Mouse (Mus musculus) neural tube, embryonic 13.5 days (tissue): Measurements from ENCODE around the gene Psapl1. TPM values are rescaled to one million over a fixed set of nuclear protein-coding genes. Genes with fewer than 3 reads are reported as not detected.

ENCODE experiments used
- ATAC-seq: fragments of 200-750 bp; cut with Nextera tagmentation; 2 replicates; pipeline ENCODE4 v1.8.0; 2017; ENCODE audit warnings: low read depth, mild to moderate bottlenecking, moderate TSS enrichment, moderate library complexity
- H3K27ac ChIP-seq: fragments of 300-500 bp; sonication (generic); replicated peaks from 2 replicates; pipeline ENCODE4 v1.5.1; 2015; ENCODE audit warnings: moderate library complexity, mild to moderate bottlenecking, inconsistent platforms
- H3K27me3 ChIP-seq: fragments of 300-500 bp; sonication (generic); 2 replicates; pipeline ENCODE4 v1.6.1; 2015; ENCODE audit warnings: mild to moderate bottlenecking, inconsistent platforms
- H3K36me3 ChIP-seq: fragments of 300-500 bp; sonication (generic); 2 replicates; pipeline ENCODE4 v1.6.1; 2015; ENCODE audit warnings: mild to moderate bottlenecking, inconsistent platforms
- H3K4me1 ChIP-seq: fragments of 300-500 bp; sonication (generic); replicated peaks from 2 replicates; pipeline ENCODE4 v1.6.1; 2015; ENCODE audit warnings: inconsistent platforms
- H3K4me2 ChIP-seq: fragments of 300-500 bp; sonication (generic); 2 replicates; pipeline ENCODE4 v1.6.1; 2015; ENCODE audit warnings: inconsistent platforms, mild to moderate bottlenecking, moderate library complexity
- H3K4me3 ChIP-seq: fragments of 300-500 bp; sonication (generic); 2 replicates; pipeline ENCODE4 v1.5.1; 2015; ENCODE audit warnings: mild to moderate bottlenecking, inconsistent platforms
- H3K9ac ChIP-seq: fragments of 300-500 bp; sonication (generic); 2 replicates; pipeline ENCODE4 v1.6.1; 2015; ENCODE audit warnings: moderate library complexity, mild to moderate bottlenecking, inconsistent platforms
- H3K9me3 ChIP-seq: fragments of 300-500 bp; sonication (generic); 2 replicates; pipeline ENCODE4 v1.6.1; 2016; ENCODE audit warnings: inconsistent platforms
- WGBS: fragments of 180-500 bp; shearing (Covaris S2); methylation state at CpG from one replicate; pipeline ENCODE4 v1.1.7; 2015; 5-methylcytosine and 5-hydroxymethylcytosine counted together
- polyA plus RNA-seq: library from polyadenylated mRNA; unstranded; fragments of >200 nt; fragmentation: Nextera tagmentation; extraction: Ambion mirVana; gene quantifications from 2 replicates; pipeline ENCODE4 v1.2.1, GENCODE M21; 2015

Psapl1 gene
- 0.07 TPM in 1 of 2 replicates, not detected in the other for polyA plus RNA-seq

DNA sequence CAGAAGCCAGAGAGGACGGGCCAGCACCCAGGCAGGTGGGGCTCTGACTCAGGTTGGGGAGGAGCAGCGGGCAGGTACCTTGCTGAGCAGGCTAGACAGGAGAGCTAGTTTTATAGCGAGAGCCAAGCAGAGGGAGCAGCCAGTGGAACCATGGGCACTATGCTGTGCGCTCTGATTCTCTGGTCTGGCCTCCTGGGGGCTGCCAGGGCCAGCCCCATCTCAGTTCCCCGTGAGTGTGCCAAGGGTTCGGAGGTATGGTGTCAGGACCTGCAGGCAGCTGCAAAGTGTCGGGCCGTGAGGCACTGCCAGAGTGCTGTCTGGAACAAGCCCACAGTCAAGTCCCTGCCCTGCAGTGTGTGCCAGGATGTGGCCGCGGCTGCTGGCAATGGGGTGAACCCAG lies at the start of gene Psapl1:
Gene Psapl1, plus strand, starts transcription at position 106 of the 400 bp plus-strand sequence.
- 92% methylated on average over 10 of the region's 10 CpGs for WGBS
- Histone ChIP-seq H3K36me3 (no peaks in the 10 kb centered on the region), H3K4me1 (no peaks in the 10 kb centered on the region), H3K4me2 (no peak within 1 kb of the TSS), H3K27ac (no peak within 1 kb of the TSS), H3K9ac (no peak within 1 kb of the TSS), H3K4me3 (no peak within 1 kb of the TSS), H3K27me3 (no peaks in the 10 kb centered on the region), H3K9me3 (no peaks in the 10 kb centered on the region)
- no peak for ATAC-seq

DNA sequence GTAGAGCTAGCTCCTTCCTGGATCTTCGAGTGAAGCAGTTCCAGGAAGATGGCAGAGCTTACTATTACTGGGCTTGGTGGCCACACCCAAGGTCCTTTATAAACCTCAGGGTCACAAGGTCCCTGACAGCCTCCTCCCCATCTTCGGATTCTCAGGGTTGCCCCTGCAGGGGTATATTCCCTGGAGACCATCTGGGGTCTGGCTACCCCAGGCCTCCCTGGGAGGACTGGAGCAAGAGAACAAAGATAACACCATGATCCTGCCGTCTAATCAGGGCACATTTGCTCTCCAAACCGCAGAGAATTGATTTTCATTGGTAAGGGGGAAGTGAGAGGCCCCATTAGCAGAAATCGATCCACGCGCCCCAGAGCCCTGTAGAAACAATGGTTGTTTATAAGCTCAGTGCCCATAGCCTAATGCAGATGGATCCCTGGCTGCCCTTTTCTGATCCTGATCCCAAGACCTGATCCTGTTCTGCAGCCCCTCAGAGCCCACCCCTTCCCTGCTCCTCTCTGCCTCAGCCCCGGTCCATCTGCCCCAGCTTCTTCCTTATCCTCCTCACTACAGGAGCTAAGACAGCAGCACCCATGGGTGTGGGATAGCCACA lies 48.8 kb upstream of the Psapl1 start:
- Histone ChIP-seq H3K9ac (peak overlapping the region; percentile 31; the same call in 1 of the 2 replicates), H3K4me3 (no peak overlapping the region), H3K27me3 (peaks cover 14% of the 10 kb centered on the region; the same call in 1 of the 2 replicates), H3K4me1 (peaks cover 32% of the 10 kb centered on the region), H3K4me2 (no peak overlapping the region), H3K9me3 (no peaks in the 10 kb centered on the region), H3K27ac (peak overlapping the region; percentile 38), H3K36me3 (no peaks in the 10 kb centered on the region)
- ATAC-seq: no peak
- 33% methylated on average over 8 of the region's 8 CpGs for WGBS

GRCm38 (mm10) chr5:36165424-36166302 lies 38.2 kb upstream of the Psapl1 start:
- WGBS: 82% methylated on average over 21 of the region's 21 CpGs

DNA sequence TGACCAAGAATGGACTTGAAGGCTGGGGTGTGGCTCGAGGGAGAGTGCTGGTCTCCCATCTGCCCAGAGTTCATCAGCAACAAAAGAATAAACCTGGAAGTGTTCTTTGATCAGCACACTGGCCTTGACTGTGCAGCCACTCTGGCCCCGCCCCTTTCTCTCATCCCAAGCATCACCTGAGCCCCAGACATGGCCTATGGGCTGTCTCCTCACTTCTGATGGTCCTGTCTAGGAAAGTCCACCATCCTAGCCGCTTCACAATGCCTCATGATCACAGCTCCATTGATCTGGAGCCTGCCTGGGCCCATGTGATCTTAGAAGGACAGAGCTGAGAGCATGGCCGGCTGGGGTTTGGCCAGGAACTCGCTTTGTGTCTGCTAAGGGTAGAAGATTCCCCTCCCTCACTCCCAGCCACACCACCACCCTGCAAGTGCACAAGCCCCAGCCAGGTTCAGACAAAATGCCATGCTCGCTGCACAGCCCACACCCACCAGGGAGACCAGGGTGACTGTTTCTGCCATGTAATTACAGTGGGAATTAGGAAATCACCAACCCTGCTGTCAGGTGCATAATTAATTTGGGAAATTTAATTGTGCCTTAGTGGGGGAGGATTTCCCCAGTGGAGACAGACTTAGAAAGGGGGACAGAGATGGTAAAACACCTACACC lies 37.3 kb upstream of the Psapl1 start:
- Histone ChIP-seq H3K27ac (0 out of 2 replicates have a peak overlapping the region, but pooled peaks have one; percentile 15), H3K9me3 (no peaks in the 10 kb centered on the region), H3K27me3 (no peaks in the 10 kb centered on the region), H3K4me2 (no peak overlapping the region), H3K36me3 (no peaks in the 10 kb centered on the region), H3K9ac (no peak overlapping the region), H3K4me1 (peaks cover 49% of the 10 kb centered on the region), H3K4me3 (no peak overlapping the region)
- ATAC-seq: 0 out of 2 replicates have a peak, but pooled peaks have one; percentile 20
- 76% methylated on average over 6 of the region's 6 CpGs for whole genome bisulfite sequencing

More at GRCm38 (mm10) chr5:36165424-36166302, 38.2 kb upstream of the Psapl1 start:
- Histone ChIP-seq H3K9ac (no peak overlapping the region), H3K36me3 (no peaks in the 10 kb centered on the region), H3K4me2 (no peak overlapping the region), H3K27me3 (no peaks in the 10 kb centered on the region), H3K27ac (no peak overlapping the region; the same call in 1 of the 2 replicates), H3K9me3 (no peaks in the 10 kb centered on the region), H3K4me1 (peaks cover 46% of the 10 kb centered on the region), H3K4me3 (no peak overlapping the region)
- no peak for ATAC-seq

DNA sequence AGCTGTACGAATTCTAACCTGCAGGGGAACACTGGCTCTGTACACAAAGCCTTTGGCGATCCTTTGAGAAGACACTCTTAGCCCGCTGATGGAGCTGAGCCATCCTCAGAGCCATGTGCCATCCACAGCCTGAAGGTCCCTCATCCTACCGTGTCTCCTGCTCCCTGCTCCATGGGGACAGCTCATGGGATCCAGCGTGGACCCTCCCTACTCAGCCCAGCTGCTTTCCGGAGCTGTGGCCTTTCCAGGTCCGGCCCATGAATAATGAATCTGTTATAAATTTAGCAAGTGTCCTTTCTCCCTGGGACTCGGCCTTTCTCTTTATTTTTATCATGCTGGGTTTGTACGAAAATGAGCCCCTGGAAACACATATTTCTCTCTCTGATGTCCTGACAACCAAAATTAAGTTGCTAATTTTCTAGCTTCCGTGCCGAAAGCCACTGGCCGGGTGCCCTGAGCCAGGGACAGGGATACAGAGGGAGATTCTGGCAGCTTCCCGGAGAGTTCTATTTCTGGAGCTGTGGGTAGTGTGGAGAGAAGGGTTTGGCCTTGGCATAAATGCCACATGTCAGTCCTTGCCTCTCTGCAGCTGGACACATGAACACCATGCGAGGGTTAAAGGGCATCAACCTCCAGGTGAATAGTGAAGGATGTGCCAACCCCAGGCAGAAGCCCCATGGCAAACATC lies 34.7 kb upstream of the Psapl1 start:
- Histone ChIP-seq H3K27ac (peak overlapping the region; percentile 62), H3K36me3 (no peaks in the 10 kb centered on the region), H3K9me3 (no peaks in the 10 kb centered on the region), H3K4me3 (no peak overlapping the region), H3K27me3 (peaks cover 12% of the 10 kb centered on the region; the same call in 1 of the 2 replicates), H3K4me2 (no peak overlapping the region), H3K4me1 (peaks cover 52% of the 10 kb centered on the region), H3K9ac (no peak overlapping the region)
- 28% methylated on average over 14 of the region's 14 CpGs for WGBS
- ATAC-seq: peak; percentile 52; the same call in 1 of the 2 replicates

DNA sequence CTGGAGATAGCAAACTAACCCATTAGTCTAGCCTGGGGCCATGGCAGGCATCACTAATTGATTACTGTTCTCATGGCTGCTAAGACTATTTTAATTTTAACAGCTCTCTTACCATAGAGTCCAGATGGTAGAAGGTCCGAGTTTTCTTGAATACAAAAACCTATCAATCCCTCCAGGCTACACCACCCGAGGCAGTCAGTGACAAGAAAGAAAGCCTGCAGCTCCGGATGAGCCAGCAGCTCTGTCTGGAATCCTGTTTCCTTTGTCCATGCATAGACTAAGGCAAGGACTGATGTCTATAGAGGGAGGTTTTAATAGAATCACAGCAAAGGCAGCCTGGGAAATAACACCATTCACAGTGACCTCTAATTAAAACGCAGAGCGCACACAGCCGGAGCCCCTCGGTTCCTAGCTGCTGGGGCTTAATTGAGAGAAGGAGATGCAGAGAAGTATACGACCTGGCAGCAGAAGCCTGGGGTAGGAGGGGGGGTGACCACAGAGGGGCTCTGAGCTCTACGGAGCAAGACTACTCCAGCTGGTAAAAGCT lies 29.2 kb upstream of the Psapl1 start:
- 4% methylated on average over 9 of the region's 9 CpGs for WGBS
- Histone ChIP-seq H3K27ac (peak overlapping the region; percentile 74), H3K9me3 (no peaks in the 10 kb centered on the region), H3K4me3 (no peak overlapping the region), H3K4me2 (no peak overlapping the region), H3K36me3 (no peaks in the 10 kb centered on the region), H3K9ac (no peak overlapping the region), H3K4me1 (peaks cover 30% of the 10 kb centered on the region), H3K27me3 (peaks cover 12% of the 10 kb centered on the region; the same call in 1 of the 2 replicates)
- ATAC-seq: peak; percentile 86

DNA sequence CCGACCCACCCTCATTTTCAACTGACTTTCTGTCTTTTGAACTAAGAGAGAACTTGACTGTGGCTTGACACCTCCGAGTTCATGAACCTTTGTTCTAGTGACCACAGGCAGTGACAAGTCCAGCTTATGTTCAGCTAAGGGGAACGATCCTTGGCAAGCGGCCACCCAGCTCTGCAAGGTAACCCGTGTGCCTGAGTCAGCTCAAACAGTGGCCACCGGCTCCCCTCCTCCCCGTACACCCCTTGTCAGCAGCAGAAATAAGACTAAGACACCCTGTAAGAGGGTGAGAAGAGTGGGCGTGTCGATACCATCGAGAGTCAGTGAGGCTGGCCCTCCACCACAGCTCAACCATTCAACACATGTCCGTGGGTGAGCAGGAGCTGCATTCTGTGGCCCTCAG lies 27.4 kb upstream of the Psapl1 start:
- H3K27ac ChIP-seq: no peak overlapping the region

DNA sequence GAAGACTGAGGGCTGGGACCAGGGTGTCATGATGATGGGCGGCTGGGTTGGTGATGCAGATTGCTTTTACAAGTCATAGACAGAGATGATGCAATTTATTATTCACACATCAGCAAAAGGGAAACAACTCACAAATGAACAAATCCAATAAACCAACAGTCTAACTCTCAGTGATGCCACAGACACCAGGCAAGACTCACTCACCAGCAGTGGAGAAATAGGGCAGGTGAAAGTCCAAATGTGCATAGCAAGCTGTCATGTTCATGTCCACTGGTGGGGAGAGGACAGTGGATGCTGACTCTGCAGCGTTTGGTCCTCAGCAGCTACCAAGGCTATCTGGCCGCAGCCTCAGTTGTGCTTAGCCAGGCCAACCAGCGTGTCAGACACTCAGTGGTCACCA lies 26.9 kb upstream of the Psapl1 start:
- Histone ChIP-seq H3K4me3 (no peak overlapping the region), H3K4me2 (no peak overlapping the region), H3K9ac (no peak overlapping the region), H3K27me3 (peaks cover 11% of the 10 kb centered on the region; the same call in 1 of the 2 replicates), H3K36me3 (no peaks in the 10 kb centered on the region), H3K27ac (no peak overlapping the region), H3K9me3 (no peaks in the 10 kb centered on the region), H3K4me1 (peaks cover 18% of the 10 kb centered on the region)
- ATAC-seq: no peak
- WGBS: 96% methylated on average over 4 of the region's 4 CpGs

More for the DNA sequence above, 27.4 kb upstream of the Psapl1 start:
- ATAC-seq: no peak
- Histone ChIP-seq H3K4me3 (no peak overlapping the region), H3K4me2 (no peak overlapping the region), H3K9me3 (no peaks in the 10 kb centered on the region), H3K4me1 (peaks cover 22% of the 10 kb centered on the region), H3K9ac (no peak overlapping the region), H3K27me3 (peaks cover 12% of the 10 kb centered on the region; the same call in 1 of the 2 replicates), H3K36me3 (no peaks in the 10 kb centered on the region)
- 92% methylated on average over 11 of the region's 11 CpGs for WGBS

- no peak overlapping the region for H3K4me2 ChIP-seq
- H3K27ac ChIP-seq: no peak overlapping the region
- no peaks in the 10 kb centered on the region for H3K36me3 ChIP-seq
- 58% methylated on average over 7 of the region's 7 CpGs for WGBS
- H3K9ac ChIP-seq: no peak overlapping the region
- no peak overlapping the region for H3K4me3 ChIP-seq
- ATAC-seq: no peak
- H3K4me1 ChIP-seq: peaks cover 24% of the 10 kb centered on the region
- H3K27me3 ChIP-seq: no peaks in the 10 kb centered on the region
- no peaks in the 10 kb centered on the region for H3K9me3 ChIP-seq
Observed at GRCm38 (mm10) chr5:36178215-36178614, 25.6 kb upstream of the Psapl1 start.

DNA sequence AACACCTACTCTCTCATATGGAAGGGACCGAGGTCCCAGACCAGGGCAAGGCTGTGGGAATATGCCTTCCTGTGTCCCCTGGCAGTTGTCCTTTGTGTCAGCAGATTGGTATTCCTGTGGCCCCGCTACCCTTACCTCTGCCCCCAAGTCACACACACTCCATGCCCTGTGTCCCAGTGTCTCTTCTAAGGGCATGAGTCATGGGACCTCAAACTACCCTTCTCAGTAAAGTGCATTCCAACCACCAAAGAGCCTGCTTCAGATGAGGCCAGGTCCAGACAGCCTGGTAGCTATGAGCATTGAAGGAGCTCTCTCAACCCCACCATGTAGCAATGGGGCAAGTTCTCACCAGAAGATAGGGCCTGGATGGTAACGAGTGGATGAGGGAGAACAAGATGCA lies 25.0 kb upstream of the Psapl1 start:
- no peak overlapping the region for H3K27ac ChIP-seq
- peaks cover 24% of the 10 kb centered on the region for H3K4me1 ChIP-seq
- H3K4me2 ChIP-seq: no peak overlapping the region
- no peak for ATAC-seq
- H3K36me3 ChIP-seq: no peaks in the 10 kb centered on the region
- no peak overlapping the region for H3K9ac ChIP-seq
- H3K27me3 ChIP-seq: no peaks in the 10 kb centered on the region
- H3K4me3 ChIP-seq: no peak overlapping the region
- no peaks in the 10 kb centered on the region for H3K9me3 ChIP-seq
- WGBS: 97% methylated on average over 3 of the region's 3 CpGs

- Histone ChIP-seq H3K27ac (no peak overlapping the region), H3K9ac (no peak overlapping the region), H3K9me3 (no peaks in the 10 kb centered on the region), H3K27me3 (no peaks in the 10 kb centered on the region; the same call in 1 of the 2 replicates), H3K36me3 (no peaks in the 10 kb centered on the region), H3K4me3 (no peak overlapping the region), H3K4me2 (no peak overlapping the region), H3K4me1 (peaks cover 19% of the 10 kb centered on the region)
- 79% methylated on average over 5 of the region's 5 CpGs for WGBS
- no peak for ATAC-seq
Observed at GRCm38 (mm10) chr5:36179708-36180107, 24.1 kb upstream of the Psapl1 start.
